Mouse (Mus musculus) embryo, embryonic 11 days (tissue): ENCODE measurements around the gene Kif1bp.
A peak's percentile ranks its signal among the peaks of the same experiment; 100 is the strongest.
"Not testable (repeated sequence)": the region's sequence is repeated elsewhere in the genome, so short reads cannot be mapped to it uniquely, and the experiment has no call there.

Source experiments
- DNase-seq: peaks from one replicate; pipeline ENCODE4 v3.0.0-alpha.2; 2015

Kif1bp gene

GRCm38 (mm10) chr10:62508459-62508858 lies 69.8 kb downstream of the Kif1bp start:
- DNase-seq = peak; percentile 23

- peak; percentile 59 for DNase-seq
Measured at GRCm38 (mm10) chr10:62507591-62508308, 70.5 kb downstream of the Kif1bp start.

GRCm38 (mm10) chr10:62507071-62507470 lies 71.2 kb downstream of the Kif1bp start:
- DNase-seq = no peak

- DNase-seq = no peak
Measured at GRCm38 (mm10) chr10:62506019-62506556, 72.2 kb downstream of the Kif1bp start.

GRCm38 (mm10) chr10:62505224-62505983 lies 72.9 kb downstream of the Kif1bp start:
- DNase-seq = no peak

GRCm38 (mm10) chr10:62503836-62504628 lies 74.2 kb downstream of the Kif1bp start:
- no peak for DNase-seq

GRCm38 (mm10) chr10:62503353-62503752 lies 74.9 kb downstream of the Kif1bp start:
- DNase-seq = no peak

- no peak for DNase-seq
Measured at GRCm38 (mm10) chr10:62501951-62502350, 76.3 kb downstream of the Kif1bp start.

- DNase-seq = no peak
Measured at GRCm38 (mm10) chr10:62500916-62501615, 77.2 kb downstream of the Kif1bp start.

- peak; percentile 75 for DNase-seq
Measured at GRCm38 (mm10) chr10:62500088-62500915, 78.0 kb downstream of the Kif1bp start.

GRCm38 (mm10) chr10:62491681-62492080 lies 86.6 kb downstream of the Kif1bp start:
- not testable (repeated sequence) for DNase-seq
